Mouse (Mus musculus) urinary bladder, adult 2 months (tissue): ENCODE measurements around the gene Adh6b. TPM values are rescaled to one million over a fixed set of nuclear protein-coding genes. Genes with fewer than 3 reads are reported as not detected.

Experiments used
- DNase-seq: peaks from one replicate; pipeline ENCODE4 v3.0.0; 2022; ENCODE audit warnings: low spot score
- polyA plus RNA-seq: library from polyadenylated mRNA; depleted of rRNA; stranded (reverse); fragments of >200 nt; gene quantifications from 2 replicates; pipeline ENCODE4 v1.2.3, GENCODE M21; 2012; rRNA removed

Adh6b gene
- polyA plus RNA-seq = 0.12 and 0.26 TPM in 2 replicates

GRCm38 (mm10) chr3:138341471-138341870 lies at the start of gene Adh6b:
Gene Adh6b, plus strand, starts transcription at chr3:138341775.
- no peak for DNase-seq

GRCm38 (mm10) chr3:138293298-138293895 lies 48.2 kb upstream of the Adh6b start:
- DNase-seq = no peak

GRCm38 (mm10) chr3:138300130-138300529 lies 41.4 kb upstream of the Adh6b start:
- no peak for DNase-seq

GRCm38 (mm10) chr3:138302676-138303075 lies 38.9 kb upstream of the Adh6b start:
- no peak for DNase-seq

GRCm38 (mm10) chr3:138303771-138304488 lies 37.6 kb upstream of the Adh6b start:
- DNase-seq = no peak

- no peak for DNase-seq
Observed at GRCm38 (mm10) chr3:138304489-138304871, 37.1 kb upstream of the Adh6b start.

- DNase-seq = no peak
Observed at GRCm38 (mm10) chr3:138305486-138306289, 35.9 kb upstream of the Adh6b start.

GRCm38 (mm10) chr3:138306290-138306683 lies 35.3 kb upstream of the Adh6b start:
- DNase-seq = no peak

GRCm38 (mm10) chr3:138309910-138310309 lies 31.7 kb upstream of the Adh6b start:
- DNase-seq = no peak

- no peak for DNase-seq
Observed at GRCm38 (mm10) chr3:138311015-138311414, 30.6 kb upstream of the Adh6b start.

GRCm38 (mm10) chr3:138312965-138313364 lies 28.6 kb upstream of the Adh6b start, which contains the start of gene Adh6a:
Gene Adh6a, plus strand, starts transcription at chr3:138313286.
- DNase-seq = no peak

GRCm38 (mm10) chr3:138316908-138317472 lies 24.6 kb upstream of the Adh6b start:
- DNase-seq = no peak

- no peak for DNase-seq
Observed at GRCm38 (mm10) chr3:138325001-138325400, 16.6 kb upstream of the Adh6b start.

- DNase-seq = no peak
Observed at GRCm38 (mm10) chr3:138325466-138325865, 16.1 kb upstream of the Adh6b start.

GRCm38 (mm10) chr3:138333910-138334309 lies 7.7 kb upstream of the Adh6b start:
- DNase-seq = no peak

- no peak for DNase-seq
Observed at GRCm38 (mm10) chr3:138334320-138334719, 7.3 kb upstream of the Adh6b start.

GRCm38 (mm10) chr3:138335566-138335965 lies 6.0 kb upstream of the Adh6b start:
- DNase-seq = no peak

- DNase-seq = no peak
Observed at GRCm38 (mm10) chr3:138336104-138336754, 5.3 kb upstream of the Adh6b start.

- DNase-seq = no peak
Observed at GRCm38 (mm10) chr3:138347041-138347440, 5.5 kb downstream of the Adh6b start.

GRCm38 (mm10) chr3:138352012-138352809 lies 10.6 kb downstream of the Adh6b start:
- DNase-seq = no peak

- no peak for DNase-seq
Observed at GRCm38 (mm10) chr3:138358856-138359255, 17.3 kb downstream of the Adh6b start.
